Mouse (Mus musculus): ENCODE measurements around the gene Lpcat2. TPM values are rescaled to one million over a fixed set of nuclear protein-coding genes. Genes with fewer than 3 reads are reported as not detected.

Lpcat2 gene
- polyA plus RNA-seq, 1 experiment: 14.8 TPM

DNA sequence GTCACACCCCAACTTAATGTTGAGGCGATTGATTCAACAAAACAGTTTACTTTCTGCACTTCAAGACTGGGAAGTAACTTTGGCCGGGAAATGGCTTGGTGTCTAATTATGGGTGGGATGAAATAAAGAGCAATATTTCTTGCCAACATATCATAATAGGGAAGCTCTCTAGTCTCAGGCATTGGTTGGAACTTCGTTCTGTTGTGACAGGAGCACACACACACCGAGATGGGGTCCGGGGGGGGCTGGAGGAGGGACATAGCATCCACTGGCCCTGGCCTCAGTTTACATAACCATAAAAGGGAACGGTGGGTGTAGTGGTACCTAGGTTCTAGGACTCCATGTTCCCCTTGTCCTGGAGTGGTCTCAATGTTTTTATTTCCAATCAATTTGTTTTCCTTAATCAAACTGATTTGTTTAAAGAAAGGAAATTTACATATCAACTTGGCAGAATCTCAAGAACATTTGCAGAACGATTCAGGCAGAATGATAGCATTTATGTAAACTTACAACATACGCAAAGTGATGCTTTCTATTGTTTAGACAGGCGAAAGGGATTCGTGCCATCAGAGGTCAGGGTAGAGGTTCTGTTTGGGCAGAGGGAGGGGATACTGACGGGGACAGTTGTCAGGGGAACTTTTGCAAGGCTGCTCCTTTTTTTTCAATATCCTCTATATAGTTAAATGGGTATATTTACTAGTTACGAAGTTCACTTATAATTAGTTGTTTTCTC is 95.7 kb downstream of the Lpcat2 start:
- Histone ChIP-seq H3K4me3 (replicated peaks; ENCODE audit: control insufficient read depth, low read depth, low read length) (no peak overlapping the region), H3K4me1 (ENCODE audit: control insufficient read depth, insufficient read depth, low read length) (peaks cover 4% of the 10 kb centered on the region), H3K27ac (ENCODE audit: control insufficient read depth, insufficient read depth, low read depth, low read length, poor library complexity) (no peak overlapping the region)
- 67% methylated on average over 12 of the region's 12 CpGs for WGBS
- TF ChIP-seq CTCF (IDR thresholded peaks at IDR 0.05; ENCODE audit: control insufficient read depth, insufficient read depth, low read length): no peak
- TF ChIP-seq POLR2A (IDR thresholded peaks at IDR 0.05; ENCODE audit: borderline replicate concordance, control insufficient read depth, low read depth, low read length): no peak

DNA sequence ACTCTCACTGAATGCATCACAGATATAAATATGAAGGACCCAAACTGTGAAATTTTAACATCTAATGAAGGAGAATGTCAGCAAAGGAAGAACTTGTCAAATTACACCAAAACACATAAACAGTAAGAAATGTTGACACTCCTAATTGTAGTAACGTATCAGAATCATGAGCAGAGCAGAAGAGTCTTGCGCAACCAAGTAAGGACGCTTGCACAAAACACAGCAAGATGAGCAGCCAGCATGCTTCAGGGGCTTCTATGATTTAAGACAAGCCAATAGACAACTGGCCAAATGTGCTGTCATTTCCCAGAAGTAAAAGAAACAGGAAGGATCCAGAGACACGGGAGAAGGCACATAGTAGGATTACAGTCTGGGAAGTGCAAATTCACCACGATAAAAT is 98.9 kb downstream of the Lpcat2 start:
- no peak overlapping the region for H3K4me3 ChIP-seq (replicated peaks; ENCODE audit: control insufficient read depth, low read depth, low read length)
- no peak overlapping the region for H3K27ac ChIP-seq (ENCODE audit: control insufficient read depth, insufficient read depth, low read depth, low read length, poor library complexity)
- 38% methylated on average over 5 of the region's 5 CpGs for WGBS
- TF ChIP-seq POLR2A (IDR thresholded peaks at IDR 0.05; ENCODE audit: borderline replicate concordance, control insufficient read depth, low read depth, low read length): no peak
- TF ChIP-seq CTCF (IDR thresholded peaks at IDR 0.05; ENCODE audit: control insufficient read depth, insufficient read depth, low read length): no peak
- H3K4me1 ChIP-seq (ENCODE audit: control insufficient read depth, insufficient read depth, low read length): peaks cover 4% of the 10 kb centered on the region

DNA sequence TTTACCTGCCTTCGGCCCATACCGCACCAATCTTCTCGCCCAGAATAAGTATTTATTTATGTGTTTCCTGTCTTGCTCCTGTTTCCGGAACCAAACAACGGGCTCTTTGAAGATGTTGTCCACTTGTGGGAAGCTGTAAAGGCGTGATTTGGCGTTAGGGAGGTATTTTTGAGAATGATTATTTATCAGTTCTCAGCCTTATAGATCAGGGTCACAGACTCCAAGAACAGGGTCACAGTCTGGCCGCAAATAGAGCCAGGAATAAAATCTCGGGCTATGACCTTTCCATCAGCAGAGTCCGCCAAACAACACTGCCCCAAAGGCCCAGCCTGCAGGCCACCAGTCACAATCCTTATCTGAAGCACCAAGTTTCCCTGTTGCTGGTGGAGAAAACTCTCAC is 104.6 kb downstream of the Lpcat2 start, which contains the start of gene Slc6a2:
Gene Slc6a2 (plus strand): TSS at position 301 of the 400 bp plus-strand sequence.
- TF ChIP-seq POLR2A (IDR thresholded peaks at IDR 0.05; ENCODE audit: borderline replicate concordance, control insufficient read depth, low read depth, low read length) (no peak), CTCF (IDR thresholded peaks at IDR 0.05; ENCODE audit: control insufficient read depth, insufficient read depth, low read length) (no peak)
- no peak within 1 kb of the TSS for H3K4me3 ChIP-seq (replicated peaks; ENCODE audit: control insufficient read depth, low read depth, low read length)
- 63% methylated on average over 10 of the region's 10 CpGs for WGBS

DNA sequence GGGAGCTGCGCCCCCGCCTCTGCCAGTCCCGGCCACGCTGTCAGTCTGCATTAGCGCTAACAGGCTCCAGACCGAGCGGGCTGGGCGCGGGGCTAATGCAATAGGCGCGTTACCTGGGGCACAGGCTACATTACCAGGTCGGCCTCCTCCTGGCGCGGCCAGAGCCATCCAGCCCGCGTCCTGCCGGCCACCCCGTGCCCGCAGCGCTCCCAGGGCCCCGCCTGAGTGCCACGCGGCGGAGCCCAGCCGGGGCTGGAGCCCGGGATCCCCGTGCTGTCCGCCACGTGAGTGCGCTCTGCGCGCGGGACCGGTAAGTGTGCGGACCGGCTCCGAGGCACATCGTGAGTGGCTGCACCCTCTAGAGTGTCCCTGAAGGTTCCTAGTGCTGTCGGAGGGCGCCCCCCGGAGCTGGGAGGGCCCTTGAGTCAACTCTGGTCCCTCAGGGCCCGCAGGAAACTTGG is 105.3 kb downstream of the Lpcat2 start:
- no peak overlapping the region for H3K4me3 ChIP-seq (replicated peaks; ENCODE audit: control insufficient read depth, low read depth, low read length)
- TF ChIP-seq CTCF (IDR thresholded peaks at IDR 0.05; ENCODE audit: control insufficient read depth, insufficient read depth, low read length): no peak
- no peak for TF ChIP-seq POLR2A (IDR thresholded peaks at IDR 0.05; ENCODE audit: borderline replicate concordance, control insufficient read depth, low read depth, low read length)
- H3K4me1 ChIP-seq (ENCODE audit: control insufficient read depth, insufficient read depth, low read length): no peaks in the 10 kb centered on the region
- WGBS: 2% methylated on average over 42 of the region's 42 CpGs
- H3K27ac ChIP-seq (ENCODE audit: control insufficient read depth, insufficient read depth, low read depth, low read length, poor library complexity): no peak overlapping the region

More for the DNA sequence above, 104.6 kb downstream of the Lpcat2 start, which contains the start of gene Slc6a2:
- Histone ChIP-seq H3K4me1 (ENCODE audit: control insufficient read depth, insufficient read depth, low read length) (no peaks in the 10 kb centered on the region), H3K27ac (ENCODE audit: control insufficient read depth, insufficient read depth, low read depth, low read length, poor library complexity) (no peak within 1 kb of the TSS)

DNA sequence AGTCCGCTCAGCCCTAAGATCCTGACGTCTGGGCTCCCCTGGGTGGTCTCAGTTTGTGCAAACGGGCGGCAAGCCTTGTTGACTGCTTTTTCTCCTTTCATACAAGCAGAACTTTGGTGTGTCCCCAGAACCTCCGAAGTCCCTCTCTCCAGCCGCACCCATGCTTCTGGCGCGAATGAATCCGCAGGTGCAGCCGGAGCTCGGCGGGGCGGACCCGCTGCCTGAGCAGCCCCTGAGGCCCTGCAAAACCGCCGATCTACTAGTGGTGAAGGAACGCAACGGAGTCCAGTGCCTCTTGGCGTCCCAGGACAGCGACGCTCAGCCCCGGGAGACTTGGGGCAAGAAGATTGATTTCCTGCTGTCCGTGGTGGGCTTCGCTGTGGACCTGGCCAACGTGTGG is 105.9 kb downstream of the Lpcat2 start:
- 4% methylated on average over 25 of the region's 25 CpGs for WGBS
- TF ChIP-seq CTCF (IDR thresholded peaks at IDR 0.05; ENCODE audit: control insufficient read depth, insufficient read depth, low read length): no peak
- no peak for TF ChIP-seq POLR2A (IDR thresholded peaks at IDR 0.05; ENCODE audit: borderline replicate concordance, control insufficient read depth, low read depth, low read length)
- H3K27ac ChIP-seq (ENCODE audit: control insufficient read depth, insufficient read depth, low read depth, low read length, poor library complexity): no peak overlapping the region
- no peaks in the 10 kb centered on the region for H3K4me1 ChIP-seq (ENCODE audit: control insufficient read depth, insufficient read depth, low read length)
- H3K4me3 ChIP-seq (replicated peaks; ENCODE audit: control insufficient read depth, low read depth, low read length): no peak overlapping the region

DNA sequence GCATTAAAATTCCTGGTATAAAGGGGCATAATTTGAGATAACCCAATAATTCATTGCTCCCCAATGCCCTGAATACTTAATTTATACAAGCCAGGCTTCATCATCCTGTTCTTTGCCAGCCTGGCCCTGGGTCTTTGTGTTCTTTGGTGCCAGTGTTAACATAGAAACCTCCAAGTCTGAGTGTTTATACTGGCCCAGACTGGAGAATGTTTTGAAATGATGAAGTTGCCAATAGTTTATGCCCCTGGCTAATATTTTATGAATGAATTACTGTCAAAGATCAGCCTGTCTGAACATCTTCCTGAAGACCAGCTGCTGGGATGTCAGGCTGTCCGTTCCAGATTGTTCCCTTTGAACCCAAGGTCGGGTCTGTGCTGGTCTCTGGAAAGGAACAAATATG is 109.4 kb downstream of the Lpcat2 start:
- no peaks in the 10 kb centered on the region for H3K4me1 ChIP-seq (ENCODE audit: control insufficient read depth, insufficient read depth, low read length)
- no peak for TF ChIP-seq CTCF (IDR thresholded peaks at IDR 0.05; ENCODE audit: control insufficient read depth, insufficient read depth, low read length)
- TF ChIP-seq POLR2A (IDR thresholded peaks at IDR 0.05; ENCODE audit: borderline replicate concordance, control insufficient read depth, low read depth, low read length): no peak
- H3K4me3 ChIP-seq (replicated peaks; ENCODE audit: control insufficient read depth, low read depth, low read length): no peak overlapping the region
- WGBS: 77% methylated on average over 2 of the region's 2 CpGs
- H3K27ac ChIP-seq (ENCODE audit: control insufficient read depth, insufficient read depth, low read depth, low read length, poor library complexity): no peak overlapping the region

Other genes starting within 250 kb of the Lpcat2 start
- gene Irx6, start 181.1 kb upstream of the Lpcat2 start, polyA plus RNA-seq (2011; ENCODE audit: insufficient read depth, insufficient read length, low replicate concordance, missing spikeins): not detected in 2 replicates
- 3.0 and 9.6 TPM in 2 replicates for gene Mmp2, start 28.0 kb upstream of the Lpcat2 start, polyA plus RNA-seq (2011; ENCODE audit: insufficient read depth, insufficient read length, low replicate concordance, missing spikeins)
- gene Capns2, start 46.1 kb downstream of the Lpcat2 start, polyA plus RNA-seq (2011; ENCODE audit: insufficient read depth, insufficient read length, low replicate concordance, missing spikeins): 2.0 TPM in 1 of 2 replicates, not detected in the other
- not detected in 2 replicates for gene Slc6a2, start 104.7 kb downstream of the Lpcat2 start, polyA plus RNA-seq (2011; ENCODE audit: insufficient read depth, insufficient read length, low replicate concordance, missing spikeins)
- gene Ces1a, start 192.9 kb downstream of the Lpcat2 start, polyA plus RNA-seq (2011; ENCODE audit: insufficient read depth, insufficient read length, low replicate concordance, missing spikeins): not detected in 2 replicates
- 0.77 TPM in 1 of 2 replicates, not detected in the other for gene Ces1b, start 224.7 kb downstream of the Lpcat2 start, polyA plus RNA-seq (2011; ENCODE audit: insufficient read depth, insufficient read length, low replicate concordance, missing spikeins)